Mouse (Mus musculus): Measurements from ENCODE around the gene Gm20422. TPM values are rescaled to one million over a fixed set of nuclear protein-coding genes. Genes with fewer than 3 reads are reported as not detected.

Gm20422 gene
- not detected for polyA plus RNA-seq (2017; shearing (Covaris generic))

DNA sequence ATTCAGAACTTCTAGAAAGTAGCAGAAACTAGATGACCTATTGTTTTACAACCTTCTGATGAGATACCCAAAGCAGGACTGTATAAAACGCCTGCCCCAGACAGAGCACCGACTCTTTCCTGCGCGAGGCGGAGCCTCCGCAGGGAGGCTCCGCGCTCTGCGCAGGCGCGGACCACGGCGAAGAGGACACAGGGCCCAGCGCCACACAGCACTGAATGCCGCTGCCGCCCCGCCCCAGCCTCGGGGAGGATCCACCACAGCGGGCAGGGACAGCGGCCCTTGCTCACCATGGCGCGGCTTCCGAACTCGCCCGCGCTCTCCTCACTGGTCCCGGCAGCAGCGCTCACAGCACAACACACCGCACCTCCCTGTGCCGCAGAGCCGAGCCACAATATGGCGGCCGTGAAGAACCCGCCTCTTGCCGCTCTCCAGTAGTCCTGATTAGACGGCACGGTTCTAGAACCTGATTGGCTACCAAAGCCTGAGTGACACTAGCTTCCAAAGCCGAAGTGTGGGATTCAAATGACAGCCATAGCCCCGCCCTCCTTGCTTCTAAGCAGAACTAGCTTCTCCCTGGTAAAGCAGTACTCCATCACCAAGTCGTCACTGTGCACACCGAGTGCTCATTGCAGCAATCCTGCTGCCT lies at the start of gene Gm20422:
Gm20422 (minus strand) TSS at position 384 of the 646 bp plus-strand sequence.

DNA sequence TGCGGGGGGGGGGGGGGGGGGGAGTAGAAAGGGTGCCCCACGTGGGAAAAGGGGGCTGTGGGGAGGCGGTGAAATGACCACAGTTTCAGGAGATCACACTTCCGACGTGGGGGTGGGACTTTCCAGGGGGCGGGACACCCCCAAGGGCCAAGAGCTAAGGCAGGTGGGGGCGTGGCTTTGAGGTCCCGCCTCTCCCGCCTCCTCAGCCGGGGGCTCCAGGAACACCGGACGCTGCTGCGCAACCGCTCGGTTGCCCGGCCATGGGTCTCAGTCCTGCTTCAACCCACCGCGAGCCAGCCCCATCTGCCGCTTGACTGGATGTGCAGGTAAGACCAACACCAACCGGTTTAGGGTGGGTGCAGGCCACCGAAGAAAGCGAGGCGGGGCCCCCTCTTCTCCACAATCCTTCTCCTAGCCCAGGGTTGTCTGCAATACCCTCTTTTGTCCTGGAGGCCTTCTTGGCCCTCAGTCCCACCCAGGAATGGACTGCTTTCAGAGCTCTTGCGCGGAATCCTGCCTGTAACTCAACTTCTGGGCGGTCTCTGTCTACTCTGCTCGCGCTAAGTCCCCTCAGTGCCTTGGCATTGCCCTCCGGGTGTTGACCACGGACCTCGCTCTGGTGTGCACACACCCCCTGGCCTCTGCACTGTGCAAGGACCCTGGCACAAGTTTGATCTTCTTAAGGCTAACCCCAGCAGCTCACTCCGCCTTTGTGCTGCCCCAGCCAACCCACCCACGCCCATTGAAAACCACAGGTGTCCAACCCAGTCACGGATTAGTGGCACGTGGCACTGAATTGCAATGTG lies 47.9 kb upstream of the Gm20422 start, which contains the start of gene Lpar2:
Lpar2 (plus strand) TSS at position 44 of the 806 bp plus-strand sequence.

DNA sequence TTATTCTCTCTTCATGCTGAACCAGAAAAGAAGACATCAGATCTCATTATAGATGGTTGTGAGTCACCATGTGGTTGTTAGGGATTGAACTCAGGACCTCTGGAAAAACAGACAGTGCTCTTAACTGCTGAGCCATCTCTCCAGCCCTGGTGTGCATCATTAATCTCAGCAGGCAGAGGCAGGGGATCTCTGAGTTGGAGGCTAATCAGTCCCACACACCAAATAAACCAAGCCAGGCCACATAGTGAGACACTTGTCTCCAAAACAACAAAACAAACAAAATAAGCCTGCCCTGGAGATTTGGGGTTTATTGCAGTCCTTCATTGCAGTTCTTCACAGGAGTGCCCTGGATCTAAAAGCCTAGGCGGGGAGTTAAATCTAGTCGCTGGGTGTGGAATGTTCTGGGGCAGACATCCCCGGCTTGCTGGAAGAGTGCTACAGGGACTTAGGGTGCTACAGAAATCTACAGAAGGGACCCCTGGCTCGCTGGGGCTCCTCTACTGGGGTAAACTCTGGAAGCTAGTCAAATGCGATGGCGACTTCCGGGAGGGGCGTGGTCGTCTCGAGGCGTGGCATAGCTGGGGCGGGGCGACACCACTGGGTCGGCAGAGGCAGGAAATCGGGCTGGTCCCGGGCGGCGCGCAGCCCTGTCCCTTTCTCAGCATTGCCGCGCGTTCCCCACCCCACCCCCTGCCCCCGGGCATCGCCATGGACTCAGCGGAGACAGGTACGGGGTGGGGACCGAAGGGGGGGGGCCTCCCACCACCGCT lies 33.6 kb upstream of the Gm20422 start, which contains the start of gene Gmip:
Gmip (plus strand) TSS at position 586 of the 770 bp plus-strand sequence.

DNA sequence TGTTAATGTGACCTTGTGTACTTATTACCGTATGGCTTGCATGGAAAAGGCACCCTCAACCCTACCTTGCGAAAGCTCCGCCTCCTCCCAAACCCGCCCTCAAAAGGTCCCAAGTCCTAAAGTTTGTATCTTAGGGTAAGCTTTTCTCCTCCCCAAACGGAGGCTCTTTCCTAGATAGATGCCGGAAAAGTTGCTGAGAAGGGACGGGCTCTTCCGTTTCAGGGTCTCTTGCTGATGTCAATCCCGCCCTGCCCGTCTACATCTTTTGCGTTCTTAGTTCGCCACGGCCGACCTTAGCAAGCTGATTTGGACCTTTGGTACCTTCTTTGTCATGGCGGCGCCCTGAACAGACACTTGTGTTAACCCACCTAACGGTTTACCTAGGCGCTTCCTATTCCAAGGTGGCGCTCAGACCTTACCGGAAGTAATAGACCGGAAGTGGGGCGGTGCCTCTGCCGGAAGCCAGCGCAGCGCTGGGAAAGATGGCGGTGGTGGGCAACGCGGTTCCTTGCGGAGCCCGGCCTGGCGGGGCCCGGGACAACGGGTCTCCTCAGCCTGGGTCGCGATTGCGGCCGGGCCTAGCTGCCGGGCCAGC lies 16.2 kb upstream of the Gm20422 start, which contains the start of the genes Atp13a1 and Zfp866:
Atp13a1 (plus strand) TSS at position 391 of the 595 bp plus-strand sequence.
Zfp866 (minus strand) TSS at position 406 of the 595 bp plus-strand sequence.

DNA sequence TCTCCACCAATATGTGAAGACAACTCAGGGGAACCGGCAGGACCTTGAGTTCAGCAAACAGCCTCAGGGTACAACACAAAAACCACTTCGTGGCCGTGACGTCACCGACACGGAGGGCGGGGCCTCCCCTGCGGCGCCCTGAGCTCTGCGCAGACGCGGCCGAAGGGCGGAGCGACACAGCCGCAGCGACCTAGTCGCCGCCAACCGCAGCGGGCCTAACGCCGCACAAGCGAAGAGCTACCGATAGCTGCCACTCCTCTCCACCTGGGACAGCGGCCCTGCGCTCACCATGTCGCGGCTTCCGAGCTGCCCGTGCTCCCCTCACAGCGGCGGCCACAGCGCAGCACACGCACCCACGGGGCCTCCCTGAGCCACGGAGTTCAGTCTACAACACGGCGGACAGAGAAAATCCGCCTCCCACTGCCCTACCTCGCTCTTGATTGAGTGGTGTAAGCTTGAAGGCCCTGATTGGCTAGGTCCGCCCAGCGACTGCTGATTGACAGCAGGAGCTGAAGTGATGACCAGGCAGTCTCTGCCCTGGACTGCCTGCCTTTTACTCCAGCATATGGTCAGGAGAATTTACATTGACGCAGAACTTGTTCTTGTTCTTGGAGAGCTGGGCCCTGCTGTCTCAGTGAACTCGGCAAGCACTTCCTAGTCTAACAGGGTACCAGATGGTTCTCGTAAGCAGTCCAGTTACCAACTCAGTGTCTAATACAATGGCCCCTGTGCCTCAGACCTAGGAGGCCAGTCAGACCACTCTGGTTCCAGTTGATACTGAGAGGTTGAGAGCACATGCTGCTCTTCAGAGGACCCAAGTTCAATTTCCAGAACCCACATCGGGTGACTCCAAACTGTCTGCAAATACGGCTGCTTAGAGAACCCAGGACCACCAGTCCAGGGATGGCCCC lies 24.9 kb downstream of the Gm20422 start, which contains the start of gene Zfp963:
Zfp963 (minus strand) TSS at position 427 of the 911 bp plus-strand sequence.

DNA sequence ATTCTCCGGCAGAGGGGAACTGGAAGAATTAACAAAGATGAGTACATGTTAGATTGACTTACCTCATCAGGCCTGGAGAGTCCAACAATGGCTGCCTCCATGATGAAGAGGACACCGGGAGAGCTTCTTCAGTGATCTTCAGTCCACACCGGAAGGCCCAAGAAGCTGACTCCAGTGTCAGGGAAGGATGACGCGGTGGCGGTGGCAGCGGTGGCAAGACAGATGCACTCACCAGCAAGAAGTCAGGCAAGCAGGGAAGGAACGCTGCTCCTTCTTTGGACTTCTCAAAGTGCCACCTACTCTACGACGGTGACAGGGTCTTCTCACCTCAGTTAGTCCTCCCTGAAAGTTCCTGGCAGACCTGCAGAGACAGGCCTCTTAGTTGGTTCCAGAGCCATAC lies 64.1 kb downstream of the Gm20422 start, which contains the start of gene Zfp869:
Zfp869 (minus strand) TSS at position 101 of the 400 bp plus-strand sequence.

Other genes starting within 250 kb of the Gm20422 start
- 35.4 TPM for gene Zfp868, start 149.3 kb downstream of the Gm20422 start, polyA plus RNA-seq (2017; shearing (Covaris generic))
- 0.56 TPM for gene Zfp964, start 120.4 kb downstream of the Gm20422 start, polyA plus RNA-seq (2017; shearing (Covaris generic))
- 82.2 TPM for gene Zfp869, start 64.2 kb downstream of the Gm20422 start, polyA plus RNA-seq (2017; shearing (Covaris generic))
- gene Zfp963, start 24.9 kb downstream of the Gm20422 start, polyA plus RNA-seq (2017; shearing (Covaris generic)) = 11.2 TPM
- 26.2 TPM for gene Atp13a1, start 16.3 kb upstream of the Gm20422 start, polyA plus RNA-seq (2017; shearing (Covaris generic))
- gene Zfp866, start 16.3 kb upstream of the Gm20422 start, polyA plus RNA-seq (2017; shearing (Covaris generic)) = 36.6 TPM
- gene Gmip, start 33.8 kb upstream of the Gm20422 start, polyA plus RNA-seq (2017; shearing (Covaris generic)) = 178 TPM
- 0.61 TPM for gene Lpar2, start 47.5 kb upstream of the Gm20422 start, polyA plus RNA-seq (2017; shearing (Covaris generic))
- gene Pbx4, start 57.6 kb upstream of the Gm20422 start, polyA plus RNA-seq (2017; shearing (Covaris generic)) = 24.6 TPM
- gene Cilp2, start 112.8 kb upstream of the Gm20422 start, polyA plus RNA-seq (2017; shearing (Covaris generic)) = not detected
- gene Tssk6, start 127.3 kb upstream of the Gm20422 start, polyA plus RNA-seq (2017; shearing (Covaris generic)) = 3.4 TPM
- 190 TPM for gene Ndufa13, start 127.7 kb upstream of the Gm20422 start, polyA plus RNA-seq (2017; shearing (Covaris generic))
- not detected for gene Yjefn3, start 127.8 kb upstream of the Gm20422 start, polyA plus RNA-seq (2017; shearing (Covaris generic))
- gene Gatad2a, start 221.5 kb upstream of the Gm20422 start, polyA plus RNA-seq (2017; shearing (Covaris generic)) = 29.4 TPM

Measured in inflammation-experienced regulatory T-cells, adult 16 weeks (primary cell).